Mouse (Mus musculus): Measurements from ENCODE around the gene Mageb16. TPM values are rescaled to one million over a fixed set of nuclear protein-coding genes. Genes with fewer than 3 reads are reported as not detected.

Mageb16 gene
- not detected in 2 replicates for polyA plus RNA-seq (2012; rRNA removed)

GRCm38 (mm10) chrX:79671411-79671810 lies at the start of gene Mageb16:
Gene Mageb16 (minus strand): TSS chrX:79671435.
- no peak for DNase-seq (ENCODE audit: low spot score)

GRCm38 (mm10) chrX:79651091-79651490 lies 20.1 kb downstream of the Mageb16 start:
- DNase-seq (ENCODE audit: low spot score) = no peak

- DNase-seq (ENCODE audit: low spot score) = no peak
Measured at GRCm38 (mm10) chrX:79635396-79635795, 35.8 kb downstream of the Mageb16 start.

GRCm38 (mm10) chrX:79606462-79606861 lies 64.8 kb downstream of the Mageb16 start:
- DNase-seq (ENCODE audit: low spot score) = no peak

Other genes with a start within 250 kb of the Mageb16 start
- 0.36 and 0.41 TPM in 2 replicates for gene Gm7173, start 154.2 kb downstream of the Mageb16 start, polyA plus RNA-seq (2012; rRNA removed)